Mouse (Mus musculus) heart, embryonic 15.5 days (tissue): Measurements from ENCODE around the gene Lyz2. TPM values are rescaled to one million over a fixed set of nuclear protein-coding genes. Genes with fewer than 3 reads are reported as not detected.
"Not testable (repeated sequence)": the region's sequence is repeated elsewhere in the genome, so short reads cannot be mapped to it uniquely, and the experiment has no call there.

Experiments used
- ATAC-seq: fragments of 200-750 bp; cut with Nextera tagmentation; replicated peaks from 2 replicates; pipeline ENCODE4 v1.8.0; 2017; ENCODE audit warnings: low read depth, moderate TSS enrichment; ENCODE audit not compliant: insufficient number of reproducible peaks, insufficient read depth, low FRiP score
- H3K27ac ChIP-seq: fragments of 300-500 bp; sonication (generic); 2 replicates; pipeline ENCODE4 v1.5.1; 2015; ENCODE audit warnings: mild to moderate bottlenecking, inconsistent platforms
- H3K27me3 ChIP-seq: fragments of 300-500 bp; sonication (generic); 2 replicates; pipeline ENCODE4 v1.6.1; 2015; ENCODE audit warnings: inconsistent platforms
- H3K36me3 ChIP-seq: fragments of 300-500 bp; sonication (generic); 2 replicates; pipeline ENCODE4 v1.6.1; 2015; ENCODE audit warnings: mild to moderate bottlenecking, inconsistent platforms
- H3K4me1 ChIP-seq: fragments of 300-500 bp; sonication (generic); replicated peaks from 2 replicates; pipeline ENCODE4 v1.6.1; 2015; ENCODE audit warnings: inconsistent platforms
- H3K4me2 ChIP-seq: fragments of 300-500 bp; sonication (generic); 2 replicates; pipeline ENCODE4 v1.6.1; 2015; ENCODE audit warnings: inconsistent platforms, mild to moderate bottlenecking, moderate library complexity
- H3K4me3 ChIP-seq: fragments of 300-500 bp; sonication (generic); 2 replicates; pipeline ENCODE4 v1.5.1; 2015; ENCODE audit warnings: mild to moderate bottlenecking, inconsistent platforms
- H3K9ac ChIP-seq: fragments of 300-500 bp; sonication (generic); 2 replicates; pipeline ENCODE4 v1.6.1; 2015; ENCODE audit warnings: mild to moderate bottlenecking, inconsistent platforms
- H3K9me3 ChIP-seq: fragments of 300-500 bp; sonication (generic); replicated peaks from 2 replicates; pipeline ENCODE4 v1.6.1; 2016; ENCODE audit warnings: inconsistent platforms
- WGBS: fragments of 180-500 bp; shearing (Covaris S2); methylation state at CpG from one replicate; pipeline ENCODE4 v1.1.7; 2015; ENCODE audit warnings: mixed read lengths; 5-methylcytosine and 5-hydroxymethylcytosine counted together
- polyA plus RNA-seq: library from polyadenylated mRNA; unstranded; fragments of >200 nt; fragmentation: Nextera tagmentation; extraction: Ambion mirVana; gene quantifications from 2 replicates; pipeline ENCODE4 v1.2.1, GENCODE M21; 2015

Gene Lyz2
- polyA plus RNA-seq, 1 experiment from 2014 or later = 80.7 TPM

GRCm38 (mm10) chr10:117298336-117298735, 16.2 kb upstream of the Lyz2 start:
- Histone ChIP-seq H3K27ac (no peak overlapping the region), H3K4me1 (no peaks in the 10 kb centered on the region), H3K4me3 (no peak overlapping the region), H3K9ac (no peak overlapping the region), H3K27me3 (no peaks in the 10 kb centered on the region), H3K36me3 (no peaks in the 10 kb centered on the region), H3K9me3 (no peaks in the 10 kb centered on the region), H3K4me2 (no peak overlapping the region)
- ATAC-seq = no peak
- WGBS = 75% methylated on average over 6 of the region's 6 CpGs

GRCm38 (mm10) chr10:117292671-117293070, 10.6 kb upstream of the Lyz2 start, which contains the start of gene Lyz1:
Gene Lyz1, minus strand, starts transcription at chr10:117292868.
- H3K4me1 ChIP-seq = peaks cover 8% of the 10 kb centered on the region
- no peak within 1 kb of the TSS for H3K4me3 ChIP-seq
- no peak within 1 kb of the TSS for H3K9ac ChIP-seq
- no peaks in the 10 kb centered on the region for H3K27me3 ChIP-seq
- H3K27ac ChIP-seq = no peak within 1 kb of the TSS
- WGBS = 44% methylated on average over 5 of the region's 5 CpGs
- no peaks in the 10 kb centered on the region for H3K9me3 ChIP-seq
- no peak for ATAC-seq
- no peak within 1 kb of the TSS for H3K4me2 ChIP-seq
- no peaks in the 10 kb centered on the region for H3K36me3 ChIP-seq

GRCm38 (mm10) chr10:117290936-117291335, 8.8 kb upstream of the Lyz2 start:
- WGBS = 91% methylated on average over 6 of the region's 6 CpGs
- H3K4me3 ChIP-seq, H3K27ac ChIP-seq, ATAC-seq, H3K9ac ChIP-seq, H3K27me3 ChIP-seq, H3K4me1 ChIP-seq, H3K9me3 ChIP-seq, H3K36me3 ChIP-seq, H3K4me2 ChIP-seq: not testable (repeated sequence)

GRCm38 (mm10) chr10:117290046-117290870, 8.1 kb upstream of the Lyz2 start:
- H3K27ac ChIP-seq = no peak overlapping the region
- WGBS = 46% methylated on average over 6 of the region's 6 CpGs
- no peak for ATAC-seq
- H3K4me1 ChIP-seq = peaks cover 8% of the 10 kb centered on the region
- no peaks in the 10 kb centered on the region; the same call in 1 of the 2 replicates for H3K27me3 ChIP-seq
- H3K9me3 ChIP-seq = no peaks in the 10 kb centered on the region
- H3K4me3 ChIP-seq = no peak overlapping the region
- H3K9ac ChIP-seq = no peak overlapping the region
- H3K4me2 ChIP-seq = no peak overlapping the region
- no peaks in the 10 kb centered on the region for H3K36me3 ChIP-seq

GRCm38 (mm10) chr10:117289034-117289505, 6.9 kb upstream of the Lyz2 start:
- not testable (repeated sequence) for H3K9ac ChIP-seq, H3K4me2 ChIP-seq, H3K9me3 ChIP-seq, H3K4me3 ChIP-seq, H3K27me3 ChIP-seq, H3K36me3 ChIP-seq
- Histone ChIP-seq H3K4me1 (peaks cover 15% of the 10 kb centered on the region), H3K27ac (0 out of 2 replicates have a peak overlapping the region, but pooled peaks have one; percentile 16)
- WGBS = 34% methylated on average over 5 of the region's 5 CpGs
- ATAC-seq = 0 out of 2 replicates have a peak, but pooled peaks have one; percentile 69

GRCm38 (mm10) chr10:117288197-117289033, 6.3 kb upstream of the Lyz2 start:
- no peaks in the 10 kb centered on the region for H3K9me3 ChIP-seq
- H3K4me3 ChIP-seq = no peak overlapping the region
- H3K4me2 ChIP-seq = no peak overlapping the region
- no peaks in the 10 kb centered on the region; the same call in 1 of the 2 replicates for H3K27me3 ChIP-seq
- H3K27ac ChIP-seq = 0 out of 2 replicates have a peak overlapping the region, but pooled peaks have one; percentile 16
- no peak overlapping the region for H3K9ac ChIP-seq
- ATAC-seq = no peak
- H3K4me1 ChIP-seq = peaks cover 15% of the 10 kb centered on the region
- 89% methylated on average over 9 of the region's 9 CpGs for WGBS
- H3K36me3 ChIP-seq = no peaks in the 10 kb centered on the region

GRCm38 (mm10) chr10:117287226-117287850, 5.2 kb upstream of the Lyz2 start:
- Histone ChIP-seq H3K36me3 (no peaks in the 10 kb centered on the region), H3K27ac (no peak overlapping the region), H3K9me3 (no peaks in the 10 kb centered on the region), H3K4me1 (peaks cover 15% of the 10 kb centered on the region), H3K9ac (no peak overlapping the region), H3K4me3 (no peak overlapping the region), H3K4me2 (no peak overlapping the region), H3K27me3 (no peaks in the 10 kb centered on the region; the same call in 1 of the 2 replicates)
- no peak for ATAC-seq
- WGBS = 76% methylated on average over 3 of the region's 3 CpGs

GRCm38 (mm10) chr10:117286366-117286970, 4.3 kb upstream of the Lyz2 start:
- H3K4me3 ChIP-seq = no peak overlapping the region
- no peaks in the 10 kb centered on the region for H3K36me3 ChIP-seq
- ATAC-seq = no peak
- no peak overlapping the region for H3K27ac ChIP-seq
- no peaks in the 10 kb centered on the region; the same call in 1 of the 2 replicates for H3K27me3 ChIP-seq
- H3K9me3 ChIP-seq = no peaks in the 10 kb centered on the region
- H3K4me1 ChIP-seq = peaks cover 15% of the 10 kb centered on the region
- H3K4me2 ChIP-seq = no peak overlapping the region
- 87% methylated on average over 6 of the region's 6 CpGs for WGBS
- H3K9ac ChIP-seq = no peak overlapping the region

GRCm38 (mm10) chr10:117285584-117285983, 3.5 kb upstream of the Lyz2 start:
- H3K9me3 ChIP-seq, H3K27me3 ChIP-seq, ATAC-seq, H3K9ac ChIP-seq, H3K4me2 ChIP-seq, H3K4me3 ChIP-seq, H3K27ac ChIP-seq, H3K36me3 ChIP-seq: not testable (repeated sequence)
- 54% methylated on average over 5 of the region's 7 CpGs for WGBS
- peaks cover 15% of the 10 kb centered on the region for H3K4me1 ChIP-seq

- Histone ChIP-seq H3K9ac (no peak overlapping the region), H3K27me3 (no peaks in the 10 kb centered on the region; the same call in 1 of the 2 replicates), H3K4me3 (no peak overlapping the region), H3K36me3 (no peaks in the 10 kb centered on the region), H3K4me1 (peaks cover 15% of the 10 kb centered on the region), H3K9me3 (no peaks in the 10 kb centered on the region), H3K4me2 (no peak overlapping the region), H3K27ac (no peak overlapping the region)
- WGBS = 53% methylated on average over 10 of the region's 10 CpGs
- ATAC-seq = 0 out of 2 replicates have a peak, but pooled peaks have one; percentile 14
These were observed 2.7 kb upstream of the Lyz2 start for GRCm38 (mm10) chr10:117284578-117285520.
